Mouse (Mus musculus) cerebellum, adult 11 months (tissue): ENCODE measurements at regions not wholly inside any gene's neighbourhood (a gene's known extent, or its start where the extent isn't known, plus 50 kb on each side); places are given as distances from the start of the nearest gene placed in this dataset.

ENCODE experiments used
- DNase-seq: peaks from one replicate; pipeline ENCODE4 v3.0.0; 2022

DNA sequence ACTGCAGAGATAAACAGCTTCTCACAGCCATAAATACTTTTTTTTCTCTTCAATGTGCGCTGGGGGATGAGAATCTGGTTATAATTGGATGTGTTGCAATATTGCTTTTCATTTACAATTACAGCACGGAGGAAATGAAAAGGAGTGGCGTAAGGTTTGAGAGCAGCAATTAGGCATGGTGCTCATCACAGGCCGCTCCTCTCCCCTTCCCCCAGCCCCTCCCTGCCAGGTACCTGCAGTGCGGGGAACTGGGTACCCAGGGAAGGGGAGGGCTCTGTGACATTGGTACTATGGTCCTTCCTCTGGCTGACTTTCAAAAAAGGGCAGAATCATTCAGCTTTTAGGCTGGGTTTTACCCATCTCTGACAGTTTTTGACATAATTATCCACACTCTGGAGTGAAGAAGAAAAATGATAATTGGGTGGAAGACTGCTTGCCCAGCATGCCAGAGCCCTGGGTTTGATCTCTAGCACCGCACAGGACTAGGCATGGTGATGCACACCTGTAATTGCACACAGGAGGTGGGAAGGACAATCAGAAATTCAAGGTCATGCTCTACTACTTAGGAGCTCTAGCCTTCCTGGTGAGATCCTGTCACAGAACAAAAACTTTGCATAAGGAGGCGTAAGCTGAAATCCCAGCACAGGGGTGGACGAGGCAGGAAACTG is 59.1 kb upstream of the Ercc4 start:
- no peak for DNase-seq

DNA sequence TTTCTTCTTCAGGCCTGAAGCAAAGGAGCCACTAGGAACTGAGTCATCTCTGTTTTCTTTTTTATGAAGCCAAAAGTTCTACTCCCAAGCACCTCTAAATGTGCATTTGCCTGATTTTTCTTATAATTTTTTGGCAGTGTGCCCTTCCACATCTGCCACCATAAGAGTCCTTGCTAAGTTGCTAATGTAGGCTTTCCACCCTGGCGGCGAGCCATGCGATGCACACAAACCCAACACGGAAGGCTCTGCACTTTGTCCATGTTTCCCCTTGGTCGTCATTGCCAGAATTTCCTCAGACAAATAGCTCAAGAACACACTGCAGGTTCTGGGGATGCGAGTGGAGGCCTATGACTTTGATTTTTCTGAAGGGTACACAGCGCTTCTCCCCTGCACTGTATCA is 54.5 kb upstream of the Ercc4 start:
- DNase-seq = no peak
